Mouse (Mus musculus) cerebellum, adult 9-11 months (tissue): ENCODE measurements at regions not wholly inside any gene's neighbourhood (a gene's known extent, or its start where the extent isn't known, plus 50 kb on each side); places are given as distances from the start of the nearest gene placed in this dataset.
A peak's percentile ranks its signal among the peaks of the same experiment; 100 is the strongest.

ENCODE experiments used
- DNase-seq: peaks from one replicate; pipeline ENCODE4 v3.0.0; 2022

DNA sequence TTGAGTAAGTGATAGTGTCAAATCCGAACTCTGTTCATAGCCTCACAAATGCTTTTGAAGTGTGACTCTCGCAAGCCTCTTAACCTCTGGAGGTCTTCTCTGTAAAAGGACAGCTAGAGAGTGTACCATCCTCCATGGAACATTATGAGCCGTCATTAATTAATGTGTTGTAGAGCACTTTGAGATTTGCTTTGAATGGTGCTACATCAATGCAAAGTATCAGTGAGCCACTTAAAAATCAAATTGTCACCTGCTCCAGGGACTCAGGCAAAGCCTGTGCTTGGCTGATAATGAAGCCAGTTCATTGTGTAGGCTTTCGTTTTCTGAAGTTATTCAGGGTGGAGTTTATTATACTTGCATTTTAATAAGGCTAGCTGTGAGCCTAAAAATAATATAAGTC, 801.8 kb upstream of the B3galt2 start:
- DNase-seq, result no peak

DNA sequence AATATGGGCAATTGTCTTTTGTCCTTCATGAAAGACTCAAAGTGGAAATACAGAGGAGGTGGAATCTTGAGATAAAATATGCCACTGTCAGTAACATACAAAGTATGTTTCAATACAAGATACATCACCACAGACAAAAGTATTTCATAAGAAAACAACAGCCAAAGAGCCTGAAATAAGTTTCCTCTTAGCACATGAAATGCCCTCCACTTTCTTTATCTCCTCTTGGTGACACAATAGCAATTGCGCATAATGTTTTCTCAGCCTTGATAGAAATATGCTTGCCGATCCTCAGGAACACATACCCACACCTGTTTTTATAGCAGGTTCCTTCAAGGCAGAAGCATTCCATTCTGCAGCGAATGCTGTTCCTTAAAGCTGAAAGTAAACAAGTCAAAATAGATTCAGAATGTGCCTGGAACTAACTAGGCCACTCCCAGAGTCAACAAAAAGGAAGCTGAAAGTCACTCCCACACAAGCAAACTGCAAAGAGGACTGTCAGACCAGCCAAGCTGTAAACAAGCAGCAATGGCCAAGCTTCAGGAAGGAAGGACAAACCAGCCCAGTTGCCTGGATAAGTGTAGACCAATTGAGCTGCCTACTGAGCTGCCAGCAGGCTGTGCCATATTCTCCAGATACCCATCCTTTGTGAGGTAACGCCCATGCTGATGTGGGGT, 773.3 kb upstream of the B3galt2 start:
- no peak for DNase-seq

DNA sequence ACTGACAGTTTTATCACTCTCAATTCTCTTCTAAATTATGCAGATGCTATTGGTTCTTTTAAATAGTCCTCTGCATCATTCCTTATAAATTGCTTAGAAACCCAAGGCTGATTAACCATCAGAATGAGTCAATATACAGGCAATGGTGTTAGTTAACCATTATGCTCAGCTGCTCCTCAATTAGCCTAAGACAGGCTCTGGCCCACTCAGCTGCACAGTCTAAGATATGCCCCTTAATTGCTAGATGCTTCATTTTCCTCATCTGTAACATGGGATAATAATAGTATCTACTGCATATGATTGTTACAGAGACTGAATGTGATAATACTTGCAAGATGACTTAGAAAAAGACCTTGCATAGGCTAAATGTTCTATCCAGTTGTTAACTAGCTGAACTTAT, 748.6 kb upstream of the B3galt2 start:
- no peak for DNase-seq

DNA sequence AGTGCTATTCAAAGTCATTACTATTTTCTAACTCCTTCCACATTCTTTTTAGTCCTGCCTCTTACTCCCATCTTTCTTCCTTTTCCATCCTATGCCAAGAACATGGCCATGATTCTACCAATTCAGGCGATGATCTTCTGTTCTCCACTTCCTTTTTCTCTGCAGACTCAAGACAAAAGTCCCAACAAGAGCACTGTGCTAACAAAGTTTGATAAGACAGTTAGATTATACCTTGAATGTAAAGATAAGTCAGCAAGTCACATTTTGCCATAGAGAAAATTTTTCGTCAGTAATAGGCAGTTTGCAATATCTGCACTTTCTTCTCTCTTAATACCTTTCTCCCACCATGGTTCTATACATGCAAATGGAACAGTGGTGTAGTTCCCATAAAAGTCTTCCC, 747.3 kb upstream of the B3galt2 start:
- DNase-seq, result no peak

DNA sequence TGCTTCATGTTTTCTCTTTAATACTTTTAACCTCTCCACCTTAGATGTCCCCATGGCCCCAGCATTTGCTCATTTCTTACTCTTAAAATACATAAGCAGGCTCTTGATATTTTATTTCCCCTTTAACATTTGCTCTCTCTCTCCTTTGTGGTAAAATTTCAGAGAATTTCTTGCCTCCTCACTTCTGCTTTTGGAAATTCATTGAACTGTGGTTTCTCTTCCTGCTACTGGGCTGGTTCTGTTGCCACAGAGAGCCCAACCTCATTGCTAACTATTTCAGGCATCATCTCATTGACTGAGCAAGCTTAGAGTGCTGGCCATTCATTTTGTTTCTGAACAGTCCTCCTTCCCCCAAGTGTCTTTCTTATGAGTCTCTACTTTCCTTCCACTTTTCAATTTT, 746.3 kb upstream of the B3galt2 start:
- no peak for DNase-seq

DNA sequence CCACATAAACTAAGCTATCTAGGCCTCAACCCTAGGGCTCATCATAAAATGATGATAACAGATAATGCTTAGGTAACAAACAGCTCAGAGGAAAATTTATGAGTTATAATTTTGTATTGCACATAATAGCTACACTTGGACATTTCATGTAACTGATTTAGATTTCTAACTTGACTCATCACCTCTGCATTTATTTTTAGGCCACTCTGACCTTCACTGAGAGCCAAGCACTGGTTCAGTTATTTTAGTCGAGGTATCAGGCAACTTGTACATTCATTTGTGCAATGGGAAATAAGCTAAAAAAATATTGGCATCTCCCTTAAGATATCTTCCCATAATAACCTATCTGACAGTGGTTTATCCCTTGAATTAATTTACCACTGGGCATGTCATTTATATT, 745.4 kb upstream of the B3galt2 start:
- DNase-seq, result no peak

DNA sequence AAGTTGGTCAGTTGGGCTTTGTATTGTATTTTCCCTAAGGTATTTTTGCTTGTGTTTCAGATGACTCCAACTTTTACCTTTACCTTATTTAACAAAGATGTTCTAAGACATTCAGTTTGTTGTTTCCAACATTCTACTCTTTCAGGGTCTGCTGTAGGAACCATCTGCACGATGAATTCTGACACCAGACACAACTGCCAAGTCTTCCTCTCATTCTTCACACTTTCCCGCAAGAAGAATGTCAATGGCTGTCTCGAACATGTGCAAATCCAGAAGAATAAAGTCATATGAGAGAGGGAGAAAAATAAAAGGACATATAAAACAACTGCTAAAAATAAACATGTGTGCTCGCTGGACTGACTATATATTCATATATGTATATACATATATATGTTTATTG, 730.6 kb upstream of the B3galt2 start:
- no peak for DNase-seq

DNA sequence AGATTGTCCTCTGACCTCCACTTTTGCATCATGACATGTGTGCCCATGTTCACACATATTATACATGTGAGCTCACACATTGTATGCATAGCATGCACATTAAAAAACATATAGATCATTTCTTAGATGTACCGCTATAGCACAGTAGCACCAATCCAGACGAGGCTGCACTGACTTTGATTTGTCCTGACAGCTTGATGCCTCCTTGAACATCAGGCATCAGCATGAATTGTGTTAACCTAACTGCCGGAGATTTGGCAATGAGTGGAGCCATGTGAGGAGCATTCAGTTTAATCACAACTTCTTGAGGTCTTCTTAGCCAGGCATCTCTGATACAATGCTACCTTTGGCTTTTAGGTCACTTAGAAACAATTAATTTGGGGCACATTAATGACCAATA, 683.8 kb upstream of the B3galt2 start:
- DNase-seq, result no peak

DNA sequence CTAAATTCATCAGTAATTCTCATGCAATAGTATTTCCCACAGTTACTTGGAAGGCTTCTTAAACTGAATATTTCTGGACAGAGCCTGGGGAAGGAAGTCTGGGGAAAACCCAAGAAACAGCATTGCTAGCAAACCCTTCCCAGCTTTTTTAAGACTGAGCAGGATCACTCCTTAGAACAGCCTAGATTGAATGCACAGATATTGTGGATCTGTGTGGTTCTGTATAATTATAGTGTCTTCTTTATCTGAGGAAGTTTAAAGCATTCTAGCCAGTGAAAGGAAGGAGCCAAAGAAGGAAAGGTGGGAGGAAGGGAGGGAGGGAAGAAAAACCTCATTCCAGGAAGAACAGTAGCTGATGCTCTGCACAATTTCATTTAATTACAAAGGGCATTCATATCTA, 669.0 kb upstream of the B3galt2 start:
- no peak for DNase-seq

DNA sequence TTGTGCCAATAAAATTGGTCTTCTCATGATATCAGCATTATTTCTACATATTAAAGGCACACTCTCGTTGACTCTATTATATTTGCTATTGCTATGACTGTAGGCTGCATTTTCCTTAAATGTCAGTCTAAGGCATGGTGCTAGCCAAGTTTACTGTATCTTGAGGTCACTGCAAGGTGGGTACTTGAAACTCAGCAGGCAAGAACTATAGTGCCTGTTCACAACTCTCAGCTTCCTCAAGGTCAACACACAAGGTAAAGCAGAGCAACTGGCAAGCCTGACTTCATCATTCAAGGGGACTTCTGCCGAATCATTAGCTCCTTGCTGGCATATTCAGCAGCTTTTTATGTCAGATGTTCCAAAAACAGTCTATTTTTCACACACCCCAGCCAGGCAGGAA, 667.1 kb upstream of the B3galt2 start:
- DNase-seq, result no peak

DNA sequence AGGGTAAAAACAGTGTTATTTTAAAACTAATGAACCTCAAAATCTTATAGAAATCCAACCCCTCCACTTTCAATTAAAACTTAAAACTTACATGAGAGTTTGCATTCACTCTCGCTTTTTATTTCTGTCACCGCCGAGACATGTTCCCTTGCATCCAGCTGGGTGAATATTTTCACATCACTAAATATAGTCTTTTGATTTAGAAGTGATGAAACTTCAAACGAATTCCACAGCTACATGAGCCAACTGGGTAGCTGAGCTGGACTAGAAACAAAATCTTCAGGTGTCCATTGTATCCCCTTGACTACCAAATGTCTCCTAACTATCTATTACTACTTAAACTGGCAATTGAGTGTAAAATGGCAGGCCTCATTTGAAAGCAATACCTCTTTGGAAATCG, 657.5 kb upstream of the B3galt2 start:
- no peak for DNase-seq

DNA sequence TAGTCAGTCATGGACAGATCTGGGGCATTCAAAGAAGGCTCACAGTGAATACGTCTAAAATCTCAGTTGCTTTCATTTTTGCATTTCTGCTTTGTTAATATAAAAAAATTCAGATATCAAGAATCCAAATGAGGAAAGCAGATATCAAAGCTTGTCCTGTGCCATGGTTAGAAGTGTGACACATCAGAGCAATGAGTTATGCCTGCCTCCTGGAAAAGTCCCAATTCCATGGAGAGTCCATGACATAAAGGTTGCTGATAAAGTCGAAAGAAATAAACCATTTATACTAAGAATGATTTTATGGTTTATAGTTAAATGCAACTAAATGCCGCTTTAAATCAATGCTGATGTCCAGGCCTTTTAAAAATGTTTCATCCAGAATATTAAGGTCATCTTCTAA, 656.8 kb upstream of the B3galt2 start:
- DNase-seq, result no peak

DNA sequence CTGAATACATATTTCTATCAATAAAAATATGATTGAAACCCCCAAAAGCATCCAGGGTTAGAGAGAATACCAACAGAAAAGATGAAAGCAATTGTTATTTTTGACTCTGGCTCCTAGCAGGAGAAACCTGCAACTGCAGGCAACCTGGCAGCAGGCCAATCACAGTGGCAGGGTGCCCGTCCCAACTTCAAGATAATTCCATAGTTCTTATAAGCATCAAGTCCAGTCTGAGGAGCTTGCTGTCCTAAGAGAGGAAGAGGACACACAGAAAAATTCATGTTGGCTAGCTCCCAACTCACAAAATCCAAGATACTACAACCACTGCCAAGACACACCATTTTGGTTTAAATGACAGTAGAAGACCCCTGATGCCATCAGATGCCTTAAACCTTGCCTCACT, 654.9 kb upstream of the B3galt2 start:
- DNase-seq, result no peak

DNA sequence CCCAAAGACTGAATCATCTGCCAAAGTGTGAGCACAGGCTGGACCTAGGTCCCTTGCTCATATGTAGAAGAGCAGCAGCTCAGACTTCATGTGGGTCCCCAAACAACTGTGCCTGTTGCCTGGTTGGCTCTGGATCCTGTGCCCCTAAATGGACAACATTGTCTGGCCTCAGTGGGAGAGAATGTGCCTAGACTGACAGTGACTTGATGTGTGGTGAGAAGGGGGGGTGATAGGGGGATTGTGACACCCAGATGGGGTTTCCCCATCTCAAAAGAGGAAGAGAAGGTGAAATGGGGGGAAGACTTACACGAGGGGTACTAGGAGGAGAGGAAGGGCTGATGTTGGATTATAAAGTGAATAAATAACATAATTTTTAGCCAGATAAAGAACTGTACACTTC, 640.2 kb upstream of the B3galt2 start:
- no peak for DNase-seq

DNA sequence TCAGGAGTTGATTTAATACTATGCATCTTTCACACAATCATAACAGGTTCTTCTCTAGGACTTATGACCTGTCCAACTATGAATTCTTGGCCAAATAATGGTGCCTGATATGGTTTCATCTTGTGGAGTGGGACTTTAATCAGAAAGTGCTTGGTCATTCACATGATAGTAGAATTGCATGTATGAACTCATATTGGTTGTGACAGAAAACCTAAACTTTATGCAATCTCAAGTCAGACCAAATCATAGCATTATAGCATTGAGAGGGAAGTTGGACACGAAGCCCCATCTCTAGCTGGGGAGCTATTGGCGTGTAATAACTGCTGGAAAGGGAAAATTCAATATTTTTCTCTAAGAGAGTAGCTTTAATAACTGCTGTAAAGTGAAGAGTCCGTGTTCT, 639.4 kb upstream of the B3galt2 start:
- no peak for DNase-seq

DNA sequence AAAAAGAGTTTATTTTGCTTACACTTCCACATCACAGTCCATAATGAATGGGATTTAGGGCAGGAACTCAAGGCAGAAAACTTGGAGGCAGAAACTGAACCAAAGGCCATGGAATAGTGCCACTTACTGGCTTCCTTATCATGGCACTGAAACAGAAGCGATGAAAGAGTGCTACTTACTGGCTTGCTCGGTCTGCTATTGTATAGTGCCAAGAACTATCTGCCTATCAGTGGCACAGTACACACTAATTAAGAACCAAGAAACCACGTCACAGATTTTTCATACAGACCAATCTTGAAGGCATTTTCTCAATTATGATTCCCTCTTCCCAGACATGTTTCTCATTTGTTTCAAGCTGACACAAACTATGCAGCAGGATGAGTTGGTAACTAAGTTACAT, 634.4 kb upstream of the B3galt2 start:
- no peak for DNase-seq

DNA sequence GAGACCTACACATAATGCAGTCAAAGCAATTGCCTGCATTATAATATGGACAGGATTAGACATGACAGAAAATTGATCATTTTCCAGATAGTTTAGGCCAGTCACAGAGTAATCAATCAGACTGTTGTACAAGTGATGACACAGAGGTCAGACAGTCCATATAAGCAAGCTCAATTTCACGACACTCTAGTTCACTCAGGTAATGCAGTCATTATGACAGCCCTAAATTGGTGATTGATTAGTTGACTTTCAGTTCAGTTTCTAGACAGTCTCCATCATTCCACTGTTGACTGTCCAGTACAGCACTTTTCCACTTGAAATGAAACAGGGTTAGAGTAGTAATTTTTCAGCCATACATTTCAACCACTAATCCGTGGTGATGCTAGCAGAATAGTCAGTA, 620.5 kb upstream of the B3galt2 start:
- no peak for DNase-seq

DNA sequence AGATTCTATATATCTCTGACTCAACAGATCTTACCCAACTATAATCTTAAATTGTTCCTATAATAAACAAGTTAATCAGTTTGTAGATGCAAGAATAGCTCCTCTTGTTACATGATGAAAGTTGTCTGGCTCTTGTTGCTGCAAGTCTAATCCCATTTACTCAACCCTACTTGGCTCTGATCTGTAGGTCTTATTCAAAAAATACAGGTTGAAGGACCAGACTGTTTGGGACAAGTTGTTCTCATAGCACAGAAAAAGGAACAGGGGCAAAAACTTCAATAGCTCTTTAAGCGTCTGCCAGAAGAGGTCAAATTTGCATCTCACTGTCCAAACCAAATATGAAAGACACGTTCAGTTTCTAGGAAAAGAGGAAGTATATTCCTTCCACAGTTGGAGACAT, 587.3 kb upstream of the B3galt2 start:
- DNase-seq, result no peak

DNA sequence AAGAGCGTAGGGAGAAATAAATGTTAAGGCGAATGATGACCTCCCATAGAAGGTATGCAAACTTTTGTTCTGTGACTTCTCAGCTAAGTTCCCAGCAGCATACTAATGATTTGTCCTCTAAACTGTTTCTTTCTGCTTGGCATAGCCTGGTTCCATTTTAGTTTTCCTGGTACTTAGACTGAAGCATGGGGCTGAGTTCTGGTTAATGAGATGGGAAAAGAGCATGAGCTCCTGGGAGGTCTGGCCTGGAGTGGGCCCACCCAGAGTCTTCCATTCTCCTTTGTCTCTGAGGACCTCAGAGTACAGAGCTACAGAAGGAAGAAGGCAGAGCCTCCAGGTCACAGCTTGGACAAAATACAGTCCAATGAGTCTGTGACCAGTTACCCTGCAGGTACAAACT, 586.9 kb upstream of the B3galt2 start:
- peak; percentile 4 for DNase-seq

DNA sequence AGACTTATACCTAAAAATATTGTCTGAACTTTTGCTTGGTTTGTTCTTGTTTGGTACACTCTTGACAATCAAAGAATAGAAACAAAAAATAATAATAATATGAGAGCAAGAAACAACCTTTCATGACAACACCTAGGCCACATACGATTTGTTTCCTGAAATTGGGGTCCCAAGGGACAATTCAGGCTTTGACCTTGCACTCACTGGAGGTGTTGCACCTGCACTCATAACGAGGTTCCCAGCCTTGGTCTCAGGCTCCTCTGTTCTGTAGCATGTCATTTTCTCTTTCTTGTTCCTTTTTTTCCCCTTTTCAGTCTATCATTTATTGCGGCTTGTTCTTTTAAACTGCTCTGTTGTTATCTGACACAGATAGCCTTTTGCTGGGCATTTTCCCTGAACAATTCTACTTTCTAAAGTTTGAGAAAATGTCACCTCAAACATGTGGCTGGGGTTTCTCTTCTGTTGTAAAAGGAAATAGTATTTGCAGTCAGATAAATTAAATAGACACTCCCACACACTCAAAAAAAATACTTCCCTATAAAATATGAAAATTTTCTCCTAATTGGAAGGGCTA, 585.9 kb upstream of the B3galt2 start:
- no peak for DNase-seq

DNA sequence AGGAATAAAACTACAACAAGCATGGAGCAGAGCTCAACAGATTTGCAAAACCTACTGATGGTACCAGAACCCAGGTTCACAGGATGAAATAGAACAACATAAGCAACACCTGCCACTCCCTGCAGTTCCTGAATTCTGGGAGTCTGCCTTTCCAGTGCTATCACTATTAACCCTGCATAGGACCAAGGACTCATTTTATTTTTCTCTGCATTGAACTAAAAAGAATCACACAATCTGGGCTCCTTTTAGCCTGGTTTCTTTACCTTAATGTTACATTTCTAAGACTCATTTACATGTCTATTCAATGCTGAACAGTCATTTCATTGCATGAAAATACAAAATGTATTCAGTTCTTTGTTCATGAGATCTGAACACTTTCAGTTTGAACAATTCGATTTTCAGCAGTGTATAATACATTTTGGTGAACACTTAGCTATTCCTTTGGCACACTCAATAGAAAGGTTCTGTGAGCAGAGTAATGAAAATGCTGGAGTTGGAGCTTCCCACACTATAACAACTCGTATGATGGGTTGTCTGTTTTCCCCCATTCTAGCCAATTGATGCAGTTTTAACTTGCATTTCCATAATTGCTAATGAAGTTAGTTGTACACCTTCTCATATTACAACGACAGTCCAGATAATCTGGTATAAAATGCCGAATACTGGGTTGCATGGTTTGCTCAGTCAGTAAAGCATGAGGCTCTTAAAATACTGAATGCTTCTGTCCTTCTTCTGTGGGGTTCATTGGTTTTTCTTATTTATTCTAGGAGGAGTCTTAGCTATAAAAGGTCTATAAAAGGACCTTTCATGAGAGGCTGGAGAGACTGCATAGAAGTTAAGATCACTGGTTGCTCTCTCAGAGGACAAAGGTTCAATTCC, 579.5 kb upstream of the B3galt2 start:
- no peak for DNase-seq

DNA sequence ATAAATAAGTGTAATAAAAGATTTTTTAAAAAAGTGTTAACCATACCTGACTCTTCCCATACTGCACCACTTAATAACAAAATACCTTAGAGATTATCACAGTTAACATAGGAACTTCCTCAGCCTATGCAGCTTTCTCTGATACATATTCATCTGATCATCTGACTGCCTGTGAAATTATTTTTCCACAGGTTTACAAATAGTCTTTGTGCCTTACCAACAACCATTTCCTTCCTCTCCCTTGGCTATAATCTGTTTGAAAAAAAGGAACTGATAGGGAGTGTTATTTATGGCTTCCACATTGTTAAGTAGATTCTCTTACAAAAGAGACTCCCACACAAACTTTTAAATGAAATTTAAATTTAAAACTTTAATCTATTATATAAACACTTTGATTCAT, 575.0 kb upstream of the B3galt2 start:
- DNase-seq, result no peak

DNA sequence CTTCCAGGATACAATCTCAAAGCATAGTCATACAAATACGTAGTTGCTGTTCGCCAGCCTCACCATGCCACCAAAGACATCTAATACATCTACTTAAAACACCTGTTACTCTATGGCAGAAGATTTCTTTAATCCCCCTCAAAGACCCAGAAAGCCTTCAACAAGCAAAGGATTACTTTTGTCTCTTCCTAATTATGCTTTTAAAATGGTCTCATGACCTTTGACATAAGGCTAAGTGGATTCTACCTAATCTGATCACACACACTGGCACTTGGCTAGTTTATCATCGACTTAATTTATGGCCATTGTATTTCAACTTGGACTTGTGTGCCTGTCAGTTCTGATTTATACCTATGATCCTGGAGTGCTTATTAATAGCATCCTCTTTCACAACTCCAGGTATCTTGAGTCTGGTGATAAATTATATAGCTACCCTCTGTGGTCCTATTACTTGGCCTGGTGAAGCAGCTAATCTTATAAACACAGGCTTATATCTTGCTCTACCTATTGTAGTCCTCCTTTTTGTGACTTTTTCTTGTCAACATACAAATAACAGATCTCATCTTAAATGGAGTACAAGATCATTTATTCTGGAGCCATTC, 568.6 kb upstream of the B3galt2 start:
- no peak for DNase-seq

DNA sequence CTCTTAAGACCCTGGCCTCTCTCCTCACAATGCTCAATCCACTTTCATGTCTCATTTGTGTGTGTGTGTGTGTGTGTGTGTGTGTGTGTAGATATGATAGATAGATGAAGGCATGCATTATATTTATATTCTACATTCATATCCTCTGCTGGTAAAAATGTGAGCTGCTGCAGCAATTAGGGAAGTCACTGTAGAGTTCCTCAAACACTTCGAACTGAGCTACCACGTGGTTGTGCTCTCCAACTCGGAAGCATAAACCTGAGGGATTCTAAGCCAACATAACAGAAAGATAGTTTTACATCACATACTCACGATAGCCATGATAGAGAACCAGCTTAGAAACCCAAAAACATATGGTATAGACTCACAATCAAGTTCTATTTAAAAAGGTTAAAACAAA, 565.5 kb upstream of the B3galt2 start:
- no peak for DNase-seq
